Mouse (Mus musculus) neural tube, embryonic 12.5 days (tissue): ENCODE measurements at regions not wholly inside any gene's neighbourhood (a gene's known extent, or its start where the extent isn't known, plus 50 kb on each side); places are given as distances from the start of the nearest gene placed in this dataset.
A peak's percentile ranks its signal among the peaks of the same experiment; 100 is the strongest.

Experiments used
- ATAC-seq: fragments of 200-750 bp; cut with Nextera tagmentation; 2 replicates; pipeline ENCODE4 v1.8.0; 2017; ENCODE audit warnings: low read depth, mild to moderate bottlenecking, moderate TSS enrichment, moderate library complexity; ENCODE audit not compliant: low FRiP score
- H3K27ac ChIP-seq: fragments of 300-500 bp; sonication (generic); 2 replicates; pipeline ENCODE4 v1.5.1; 2016
- H3K27me3 ChIP-seq: fragments of 300-500 bp; sonication (generic); replicated peaks from 2 replicates; pipeline ENCODE4 v1.6.1; 2016; ENCODE audit warnings: mild to moderate bottlenecking
- H3K36me3 ChIP-seq: fragments of 300-500 bp; sonication (generic); 2 replicates; pipeline ENCODE4 v1.6.1; 2016; ENCODE audit warnings: mild to moderate bottlenecking
- H3K4me1 ChIP-seq: fragments of 300-500 bp; sonication (generic); 2 replicates; pipeline ENCODE4 v1.6.1; 2016
- H3K4me2 ChIP-seq: fragments of 300-500 bp; sonication (generic); replicated peaks from 2 replicates; pipeline ENCODE4 v1.6.1; 2016; ENCODE audit warnings: mild to moderate bottlenecking
- H3K4me3 ChIP-seq: fragments of 300-500 bp; sonication (generic); 2 replicates; pipeline ENCODE4 v1.5.1; 2016
- H3K9ac ChIP-seq: fragments of 300-500 bp; sonication (generic); 2 replicates; pipeline ENCODE4 v1.6.1; 2016; ENCODE audit warnings: mild to moderate bottlenecking
- H3K9me3 ChIP-seq: fragments of 300-500 bp; sonication (generic); 2 replicates; pipeline ENCODE4 v1.6.1; 2016; ENCODE audit warnings: mild to moderate bottlenecking
- WGBS: fragments of 180-500 bp; shearing (Covaris S2); methylation state at CpG from one replicate; pipeline ENCODE4 v1.1.7; 2016; 5-methylcytosine and 5-hydroxymethylcytosine counted together

GRCm38 (mm10) chr13:47645081-47645480 is 522.6 kb downstream of the Rnf144b start:
- H3K4me2 ChIP-seq: no peak overlapping the region
- H3K27ac ChIP-seq: no peak overlapping the region
- H3K27me3 ChIP-seq: no peaks in the 10 kb centered on the region
- no peak for ATAC-seq
- H3K9me3 ChIP-seq: no peaks in the 10 kb centered on the region
- H3K4me3 ChIP-seq: no peak overlapping the region
- WGBS: 65% methylated on average over 10 of the region's 10 CpGs
- no peak overlapping the region for H3K9ac ChIP-seq
- no peaks in the 10 kb centered on the region for H3K4me1 ChIP-seq
- no peaks in the 10 kb centered on the region for H3K36me3 ChIP-seq

- Histone ChIP-seq H3K4me2 (no peak overlapping the region), H3K9me3 (no peaks in the 10 kb centered on the region), H3K36me3 (no peaks in the 10 kb centered on the region), H3K27me3 (no peaks in the 10 kb centered on the region), H3K4me3 (no peak overlapping the region), H3K27ac (no peak overlapping the region), H3K9ac (no peak overlapping the region), H3K4me1 (no peaks in the 10 kb centered on the region)
- no peak for ATAC-seq
- 73% methylated on average over 5 of the region's 5 CpGs for WGBS
These were observed 525.2 kb downstream of the Rnf144b start for GRCm38 (mm10) chr13:47647693-47648092.

GRCm38 (mm10) chr13:47650093-47650492 is 527.6 kb downstream of the Rnf144b start:
- no peak overlapping the region for H3K4me3 ChIP-seq

DNA sequence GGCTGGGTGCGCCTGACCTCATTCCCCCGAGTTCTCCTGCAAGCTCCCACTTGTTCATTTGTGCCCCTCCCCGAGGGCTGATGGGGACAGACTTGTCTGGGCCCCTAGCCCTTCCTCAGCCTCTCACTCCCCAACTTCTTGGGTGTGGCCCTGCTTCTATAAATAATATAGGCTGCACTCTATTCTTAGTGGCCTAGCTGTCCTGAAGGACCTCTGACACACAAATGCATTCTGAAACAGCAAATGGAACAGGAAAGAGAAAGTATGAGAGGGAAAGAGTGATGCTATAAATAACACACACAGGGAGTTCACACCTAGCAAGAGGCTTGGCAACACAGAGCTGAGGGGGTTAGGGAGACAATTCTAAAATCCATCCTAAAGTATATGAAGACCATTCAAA is 544.0 kb downstream of the Rnf144b start:
- Histone ChIP-seq H3K4me1 (no peaks in the 10 kb centered on the region; the same call in 1 of the 2 replicates), H3K27ac (no peak overlapping the region), H3K36me3 (no peaks in the 10 kb centered on the region), H3K27me3 (no peaks in the 10 kb centered on the region), H3K4me3 (no peak overlapping the region), H3K4me2 (no peak overlapping the region), H3K9me3 (no peaks in the 10 kb centered on the region), H3K9ac (no peak overlapping the region)
- WGBS: 78% methylated on average over 3 of the region's 3 CpGs
- ATAC-seq: no peak

More at GRCm38 (mm10) chr13:47650093-47650492, 527.6 kb downstream of the Rnf144b start:
- 81% methylated on average over 13 of the region's 13 CpGs for WGBS
- no peak for ATAC-seq
- H3K27me3 ChIP-seq: no peaks in the 10 kb centered on the region
- 0 out of 2 replicates have a peak overlapping the region, but pooled peaks have one; percentile 16 for H3K4me2 ChIP-seq
- H3K4me1 ChIP-seq: no peaks in the 10 kb centered on the region
- H3K27ac ChIP-seq: no peak overlapping the region
- no peaks in the 10 kb centered on the region for H3K9me3 ChIP-seq
- H3K36me3 ChIP-seq: no peaks in the 10 kb centered on the region
- no peak overlapping the region for H3K9ac ChIP-seq

DNA sequence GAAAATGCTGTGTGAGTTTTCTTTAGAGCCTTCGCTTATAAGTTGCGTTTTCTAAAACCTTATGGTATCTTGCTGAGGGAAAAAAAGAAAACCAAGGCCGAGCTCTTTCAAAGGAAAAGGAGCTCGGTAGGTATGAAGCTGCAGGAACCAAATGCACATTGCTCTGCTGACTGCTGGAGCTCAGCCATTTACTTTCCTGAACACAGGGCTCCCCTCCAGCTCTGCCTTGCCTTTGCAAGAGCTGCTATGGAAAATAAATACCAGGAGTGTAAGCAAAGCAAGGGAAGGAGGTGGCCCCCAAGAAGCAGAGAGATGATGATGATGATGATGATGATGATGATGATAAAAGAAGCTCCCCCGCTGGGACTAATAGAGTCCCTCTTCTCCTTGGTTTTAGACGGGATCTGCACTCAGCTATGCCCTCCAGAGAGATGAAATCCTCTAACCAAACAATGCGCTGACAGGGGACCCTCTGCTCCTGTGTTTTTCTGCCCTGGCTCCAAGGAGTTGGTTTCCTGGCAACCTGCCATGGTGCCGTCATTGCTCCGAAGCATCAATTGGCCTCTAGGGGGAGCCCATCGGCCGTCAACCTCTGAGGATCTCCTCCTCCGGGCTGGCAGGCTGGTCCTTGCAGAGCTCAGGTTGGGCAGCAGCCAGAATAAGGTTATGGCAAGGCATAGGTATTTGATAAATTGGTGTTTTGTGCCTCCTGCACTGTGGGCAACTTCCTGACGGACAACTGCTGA is 544.7 kb downstream of the Rnf144b start:
- Histone ChIP-seq H3K9ac (no peak overlapping the region), H3K27ac (no peak overlapping the region), H3K27me3 (no peaks in the 10 kb centered on the region), H3K4me1 (no peaks in the 10 kb centered on the region; the same call in 1 of the 2 replicates), H3K9me3 (no peaks in the 10 kb centered on the region), H3K36me3 (no peaks in the 10 kb centered on the region), H3K4me3 (no peak overlapping the region), H3K4me2 (peak overlapping the region; percentile 16)
- ATAC-seq: peak; percentile 77
- WGBS: 29% methylated on average over 13 of the region's 13 CpGs

DNA sequence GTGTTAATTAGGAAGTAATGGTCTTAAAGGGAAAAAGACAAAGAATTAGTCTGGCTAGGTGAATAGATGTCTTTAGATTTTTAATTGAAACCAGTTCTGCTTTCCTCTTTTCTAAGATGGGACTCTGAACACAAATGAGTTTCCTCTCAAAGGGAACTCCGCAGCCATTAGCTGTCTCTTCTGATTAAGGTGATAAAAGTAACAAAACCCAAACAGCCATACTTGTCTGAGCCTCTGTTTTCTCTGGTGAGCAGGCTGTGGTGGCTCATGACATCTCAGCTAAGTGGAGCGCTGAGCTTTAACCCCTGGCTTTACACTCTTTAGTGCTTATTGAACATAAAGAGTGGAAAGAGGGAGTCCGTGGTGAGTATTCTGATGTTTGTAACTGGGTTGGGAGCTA is 565.7 kb downstream of the Rnf144b start:
- 77% methylated on average over 3 of the region's 3 CpGs for WGBS
- no peak overlapping the region for H3K9ac ChIP-seq

DNA sequence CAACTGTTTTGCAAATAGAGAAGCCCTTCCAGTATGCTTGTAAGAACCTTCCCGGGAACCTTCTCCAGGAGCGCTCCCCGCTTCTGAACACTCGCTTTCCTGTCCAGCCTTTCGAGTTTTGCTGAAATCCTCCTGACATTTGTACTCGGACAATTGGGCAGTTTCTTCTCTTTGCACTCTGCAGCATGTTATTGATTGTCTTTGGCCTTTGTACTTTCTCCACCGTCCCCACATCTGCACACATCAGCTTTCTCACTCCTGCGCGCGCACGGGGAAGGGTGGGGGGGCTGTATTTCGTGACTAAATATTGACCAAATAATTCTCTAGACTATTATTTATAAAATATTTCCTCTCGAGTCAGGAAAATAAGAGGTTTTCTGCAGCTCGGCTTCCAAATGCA is 567.2 kb upstream of the Id4 start:
- Histone ChIP-seq H3K36me3 (no peaks in the 10 kb centered on the region), H3K4me3 (no peak overlapping the region), H3K27ac (no peak overlapping the region), H3K27me3 (no peaks in the 10 kb centered on the region), H3K4me2 (no peak overlapping the region), H3K9me3 (no peaks in the 10 kb centered on the region), H3K4me1 (no peaks in the 10 kb centered on the region), H3K9ac (no peak overlapping the region)
- no peak for ATAC-seq
- 89% methylated on average over 14 of the region's 14 CpGs for WGBS

More for the DNA sequence above, 565.7 kb downstream of the Rnf144b start:
- Histone ChIP-seq H3K27ac (no peak overlapping the region), H3K9me3 (no peaks in the 10 kb centered on the region), H3K4me3 (no peak overlapping the region), H3K36me3 (no peaks in the 10 kb centered on the region), H3K4me2 (no peak overlapping the region), H3K27me3 (no peaks in the 10 kb centered on the region), H3K4me1 (no peaks in the 10 kb centered on the region)
- no peak for ATAC-seq

DNA sequence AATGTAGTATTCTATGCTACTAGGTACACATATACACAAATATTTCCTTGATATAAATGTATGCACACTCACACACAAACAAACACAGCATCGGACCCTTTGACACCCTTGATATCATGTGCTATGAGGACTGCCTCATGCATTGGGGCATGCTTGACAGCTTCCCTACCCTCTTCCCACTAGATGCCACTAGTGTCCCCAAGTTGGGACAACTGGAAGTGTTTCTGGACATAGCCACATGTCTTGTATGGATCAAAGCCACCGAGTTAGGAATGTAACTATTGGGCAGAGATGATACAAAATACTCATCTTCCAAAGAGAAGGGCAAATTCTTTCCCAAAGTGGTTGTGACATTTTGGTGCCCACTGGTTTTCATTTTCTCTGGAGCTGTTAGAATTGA is 565.2 kb upstream of the Id4 start:
- no peak overlapping the region for H3K9ac ChIP-seq
- no peak for ATAC-seq
- no peak overlapping the region for H3K27ac ChIP-seq
- no peaks in the 10 kb centered on the region for H3K27me3 ChIP-seq
- H3K4me3 ChIP-seq: no peak overlapping the region
- H3K9me3 ChIP-seq: no peaks in the 10 kb centered on the region
- no peaks in the 10 kb centered on the region for H3K36me3 ChIP-seq
- H3K4me1 ChIP-seq: no peaks in the 10 kb centered on the region
- 87% methylated on average over 2 of the region's 2 CpGs for WGBS
- H3K4me2 ChIP-seq: no peak overlapping the region

- no peak overlapping the region for H3K9ac ChIP-seq
- no peaks in the 10 kb centered on the region for H3K36me3 ChIP-seq
- no peaks in the 10 kb centered on the region for H3K4me1 ChIP-seq
- no peak overlapping the region for H3K27ac ChIP-seq
- no peak overlapping the region for H3K4me3 ChIP-seq
- 86% methylated on average over 3 of the region's 3 CpGs for WGBS
- H3K9me3 ChIP-seq: no peaks in the 10 kb centered on the region
- H3K27me3 ChIP-seq: no peaks in the 10 kb centered on the region
- no peak overlapping the region for H3K4me2 ChIP-seq
- no peak for ATAC-seq
These were observed 560.5 kb upstream of the Id4 start for GRCm38 (mm10) chr13:47700556-47700955.

- WGBS: 58% methylated on average over 18 of the region's 18 CpGs
- H3K27ac ChIP-seq: no peak overlapping the region
- no peak for ATAC-seq
These were observed 552.9 kb upstream of the Id4 start for GRCm38 (mm10) chr13:47707961-47708609.

GRCm38 (mm10) chr13:47709323-47709722 is 551.7 kb upstream of the Id4 start:
- H3K27ac ChIP-seq: no peak overlapping the region
- 94% methylated on average over 3 of the region's 3 CpGs for WGBS
- H3K4me1 ChIP-seq: no peaks in the 10 kb centered on the region
- H3K36me3 ChIP-seq: no peaks in the 10 kb centered on the region
- H3K4me2 ChIP-seq: no peak overlapping the region
- H3K9ac ChIP-seq: no peak overlapping the region
- no peaks in the 10 kb centered on the region for H3K9me3 ChIP-seq
- H3K27me3 ChIP-seq: no peaks in the 10 kb centered on the region
- ATAC-seq: no peak
- no peak overlapping the region for H3K4me3 ChIP-seq

More at GRCm38 (mm10) chr13:47707961-47708609, 552.9 kb upstream of the Id4 start:
- Histone ChIP-seq H3K9me3 (no peaks in the 10 kb centered on the region), H3K27me3 (no peaks in the 10 kb centered on the region), H3K9ac (no peak overlapping the region), H3K4me3 (no peak overlapping the region), H3K36me3 (no peaks in the 10 kb centered on the region), H3K4me2 (no peak overlapping the region), H3K4me1 (no peaks in the 10 kb centered on the region)

GRCm38 (mm10) chr13:47712507-47712906 is 548.5 kb upstream of the Id4 start:
- Histone ChIP-seq H3K9me3 (no peaks in the 10 kb centered on the region), H3K9ac (no peak overlapping the region), H3K4me3 (no peak overlapping the region), H3K27ac (no peak overlapping the region), H3K4me2 (no peak overlapping the region), H3K4me1 (no peaks in the 10 kb centered on the region), H3K36me3 (no peaks in the 10 kb centered on the region), H3K27me3 (no peaks in the 10 kb centered on the region)
- 91% methylated on average over 4 of the region's 4 CpGs for WGBS
- no peak for ATAC-seq

DNA sequence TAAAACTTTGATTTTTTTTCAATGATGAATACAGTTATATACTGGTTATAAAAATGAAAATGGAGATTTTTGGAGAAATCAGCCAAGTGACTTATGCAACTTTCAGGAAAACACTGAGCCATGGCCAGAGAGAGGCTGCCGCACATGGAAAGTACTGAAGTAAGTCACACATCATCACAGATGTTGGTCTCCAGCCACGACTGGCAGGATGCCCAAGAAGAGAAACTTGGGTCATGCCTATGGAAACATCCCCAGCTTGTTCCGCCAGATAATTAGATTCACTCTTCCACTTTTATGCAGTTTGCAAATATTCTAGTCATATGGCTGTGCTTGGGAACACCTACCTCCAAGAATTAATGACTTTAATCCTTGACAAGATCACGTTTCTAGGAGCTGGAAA is 544.8 kb upstream of the Id4 start:
- no peak for ATAC-seq
- WGBS: 83% methylated on average over 4 of the region's 4 CpGs
- no peak overlapping the region for H3K4me3 ChIP-seq
- no peak overlapping the region for H3K27ac ChIP-seq
- H3K27me3 ChIP-seq: no peaks in the 10 kb centered on the region
- no peaks in the 10 kb centered on the region for H3K36me3 ChIP-seq
- no peaks in the 10 kb centered on the region for H3K9me3 ChIP-seq
- no peaks in the 10 kb centered on the region for H3K4me1 ChIP-seq
- H3K4me2 ChIP-seq: no peak overlapping the region
- no peak overlapping the region for H3K9ac ChIP-seq
